Mouse (Mus musculus) kidney, embryonic 14.5 days (tissue): Measurements from ENCODE around the gene Tlk1. TPM values are rescaled to one million over a fixed set of nuclear protein-coding genes. Genes with fewer than 3 reads are reported as not detected.

Experiments used
- ATAC-seq: fragments of 200-750 bp; cut with Nextera tagmentation; 2 replicates; pipeline ENCODE4 v1.8.0; 2017; ENCODE audit warnings: moderate number of reproducible peaks, mild to moderate bottlenecking, moderate TSS enrichment, moderate library complexity; ENCODE audit not compliant: low FRiP score, low TSS enrichment
- H3K27ac ChIP-seq: fragments of 300-500 bp; sonication (generic); 2 replicates; pipeline ENCODE4 v1.5.1; 2014; ENCODE audit warnings: low read depth, mild to moderate bottlenecking, low read length, moderate library complexity, mixed read lengths
- H3K27me3 ChIP-seq: fragments of 300-500 bp; sonication (generic); 2 replicates; pipeline ENCODE4 v1.6.1; 2014; ENCODE audit warnings: mild to moderate bottlenecking, low read length; ENCODE audit not compliant: control insufficient read depth, insufficient read depth
- H3K36me3 ChIP-seq: fragments of 300-500 bp; sonication (generic); 2 replicates; pipeline ENCODE4 v1.6.1; 2014; ENCODE audit warnings: low read length, mixed read lengths; ENCODE audit not compliant: control insufficient read depth, insufficient read depth
- H3K4me1 ChIP-seq: fragments of 300-500 bp; sonication (generic); 2 replicates; pipeline ENCODE4 v1.6.1; 2014; ENCODE audit warnings: low read length, mixed read lengths; ENCODE audit not compliant: control insufficient read depth, insufficient read depth
- H3K4me2 ChIP-seq: fragments of 300-500 bp; sonication (generic); replicated peaks from 2 replicates; pipeline ENCODE4 v1.6.1; 2014; ENCODE audit warnings: low read depth, mild to moderate bottlenecking, low read length
- H3K4me3 ChIP-seq: fragments of 300-500 bp; sonication (generic); 2 replicates; pipeline ENCODE4 v1.5.1; 2014; ENCODE audit warnings: mild to moderate bottlenecking, low read length
- H3K9ac ChIP-seq: fragments of 300-500 bp; sonication (generic); 2 replicates; pipeline ENCODE4 v1.6.1; 2014; ENCODE audit warnings: low read depth, mild to moderate bottlenecking, low read length, moderate library complexity
- H3K9me3 ChIP-seq: fragments of 300-500 bp; sonication (generic); 2 replicates; pipeline ENCODE4 v1.6.1; 2016; ENCODE audit warnings: low read length; ENCODE audit not compliant: control insufficient read depth
- WGBS: fragments of 180-500 bp; shearing (Covaris S2); extraction: QIAGEN DNeasy Blood & Tissue Kit; methylation state at CpG from one replicate; pipeline ENCODE4 v1.1.7; 2014; 5-methylcytosine and 5-hydroxymethylcytosine counted together
- polyA plus RNA-seq: library from polyadenylated mRNA; unstranded; fragments of >200 nt; fragmentation: Nextera tagmentation; extraction: Ambion mirVana; gene quantifications from 2 replicates; pipeline ENCODE4 v1.2.1, GENCODE M21; 2014

Gene Tlk1
- polyA plus RNA-seq, 1 experiment from 2014 or later: 37.4 TPM

- H3K36me3 ChIP-seq: peaks cover 2% of the 10 kb centered on the region; the same call in 1 of the 2 replicates
Observed at GRCm38 (mm10) chr2:70672476-70672875, 153.1 kb downstream of the Tlk1 start.

GRCm38 (mm10) chr2:70669896-70670295 is 155.6 kb downstream of the Tlk1 start:
- Histone ChIP-seq H3K4me1 (no peaks in the 10 kb centered on the region), H3K9ac (no peak overlapping the region), H3K4me2 (no peak overlapping the region), H3K4me3 (no peak overlapping the region), H3K27me3 (no peaks in the 10 kb centered on the region), H3K9me3 (no peaks in the 10 kb centered on the region), H3K27ac (no peak overlapping the region), H3K36me3 (0 out of 2 replicates have a peak, but pooled peaks cover 2% of the 10 kb centered on the region)
- WGBS: 68% methylated on average over 2 of the region's 2 CpGs
- no peak for ATAC-seq

More at GRCm38 (mm10) chr2:70672476-70672875, 153.1 kb downstream of the Tlk1 start:
- H3K4me2 ChIP-seq: no peak overlapping the region
- H3K4me3 ChIP-seq: no peak overlapping the region
- ATAC-seq: no peak
- no peaks in the 10 kb centered on the region for H3K27me3 ChIP-seq
- H3K9me3 ChIP-seq: no peaks in the 10 kb centered on the region
- WGBS: 79% methylated on average over 2 of the region's 2 CpGs
- H3K9ac ChIP-seq: no peak overlapping the region
- H3K27ac ChIP-seq: no peak overlapping the region
- no peaks in the 10 kb centered on the region for H3K4me1 ChIP-seq

- WGBS: 86% methylated on average over 2 of the region's 2 CpGs
- Histone ChIP-seq H3K9ac (no peak overlapping the region), H3K4me2 (no peak overlapping the region), H3K4me3 (no peak overlapping the region), H3K9me3 (no peaks in the 10 kb centered on the region), H3K4me1 (no peaks in the 10 kb centered on the region), H3K36me3 (0 out of 2 replicates have a peak, but pooled peaks cover under 1% of the 10 kb centered on the region), H3K27me3 (no peaks in the 10 kb centered on the region), H3K27ac (no peak overlapping the region)
- ATAC-seq: no peak
Observed at GRCm38 (mm10) chr2:70669241-70669640, 156.3 kb downstream of the Tlk1 start.

- Histone ChIP-seq H3K4me2 (no peak overlapping the region), H3K4me3 (no peak overlapping the region), H3K27me3 (no peaks in the 10 kb centered on the region), H3K27ac (no peak overlapping the region), H3K4me1 (peaks cover 13% of the 10 kb centered on the region), H3K36me3 (no peaks in the 10 kb centered on the region), H3K9me3 (no peaks in the 10 kb centered on the region), H3K9ac (no peak overlapping the region)
- WGBS: 91% methylated on average over 7 of the region's 7 CpGs
- ATAC-seq: no peak
Observed at GRCm38 (mm10) chr2:70667016-70667415, 158.5 kb downstream of the Tlk1 start.

- no peak for ATAC-seq
- Histone ChIP-seq H3K36me3 (no peaks in the 10 kb centered on the region), H3K4me1 (peaks cover 13% of the 10 kb centered on the region), H3K4me2 (no peak overlapping the region), H3K27ac (no peak overlapping the region), H3K9me3 (no peaks in the 10 kb centered on the region), H3K9ac (no peak overlapping the region), H3K4me3 (no peak overlapping the region), H3K27me3 (no peaks in the 10 kb centered on the region)
- WGBS: 78% methylated on average over 5 of the region's 5 CpGs
Observed at GRCm38 (mm10) chr2:70663764-70664163, 161.8 kb downstream of the Tlk1 start.

Other genes with a start within 250 kb of the Tlk1 start
- 131 and 185 TPM in 2 replicates for gene Gorasp2, start 164.2 kb downstream of the Tlk1 start, polyA plus RNA-seq
- gene Gm26558, start 163.6 kb downstream of the Tlk1 start, polyA plus RNA-seq: 5.0 and 6.1 TPM in 2 replicates
- 29.2 and 34.1 TPM in 2 replicates for gene Dcaf17, start 229.6 kb upstream of the Tlk1 start, polyA plus RNA-seq
- gene Mettl8, start 229.9 kb upstream of the Tlk1 start, polyA plus RNA-seq: 15.4 and 22.2 TPM in 2 replicates